Mouse (Mus musculus): ENCODE results near the gene Spns3. TPM values are rescaled to one million over a fixed set of nuclear protein-coding genes. Genes with fewer than 3 reads are reported as not detected.
"Not testable (repeated sequence)": the region's sequence is repeated elsewhere in the genome, so short reads cannot be mapped to it uniquely, and the experiment has no call there.

Spns3 gene
- polyA plus RNA-seq, 1 experiment = 0.15 TPM

DNA sequence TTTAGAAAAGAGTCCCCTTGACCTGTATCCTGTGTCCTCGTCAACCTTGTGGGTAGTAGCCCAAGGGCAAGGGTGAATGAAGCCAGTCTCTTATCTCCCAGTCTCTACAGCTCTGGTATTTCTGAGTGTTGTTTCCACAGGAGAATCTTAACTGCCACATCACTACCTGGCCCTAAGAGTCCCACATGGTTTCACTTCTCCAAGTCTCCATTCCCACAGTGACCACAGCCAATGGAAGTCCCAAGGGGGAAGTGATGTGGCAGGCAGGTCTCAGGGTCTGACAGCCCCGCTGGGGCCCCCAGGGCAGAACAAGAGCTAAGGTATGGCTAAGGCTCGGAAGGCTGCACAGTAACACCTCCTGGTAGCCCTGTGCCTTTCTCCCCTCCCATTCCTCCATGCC lies 3.1 kb downstream of the Spns3 start:
- no peaks in the 10 kb centered on the region for H3K27me3 ChIP-seq (ENCODE audit: control insufficient read depth, insufficient read depth, low read length, poor library complexity, severe bottlenecking)
- H3K4me3 ChIP-seq (ENCODE audit: low read depth, low read length) = no peak overlapping the region
- no peaks in the 10 kb centered on the region for H3K9me3 ChIP-seq (replicated peaks; ENCODE audit: control insufficient read depth, insufficient read depth, low read length, poor library complexity, severe bottlenecking)
- TF ChIP-seq POLR2A (IDR thresholded peaks at IDR 0.05; ENCODE audit: insufficient read depth, low read length) (no peak), EP300 (IDR thresholded peaks at IDR 0.05; ENCODE audit: insufficient read depth, low read depth, low read length) (no peak), CTCF (IDR thresholded peaks at IDR 0.05; ENCODE audit: low read depth, low read length) (no peak)
- no peaks in the 10 kb centered on the region for H3K4me1 ChIP-seq (ENCODE audit: control insufficient read depth, insufficient read depth, low read length)
- H3K27ac ChIP-seq (ENCODE audit: insufficient read depth, low read length) = no peak overlapping the region
- no peak overlapping the region for H3K9ac ChIP-seq (ENCODE audit: low read depth, poor library complexity, severe bottlenecking)
- no peaks in the 10 kb centered on the region for H3K36me3 ChIP-seq (ENCODE audit: control insufficient read depth, insufficient read depth, low read length, poor library complexity, severe bottlenecking)

DNA sequence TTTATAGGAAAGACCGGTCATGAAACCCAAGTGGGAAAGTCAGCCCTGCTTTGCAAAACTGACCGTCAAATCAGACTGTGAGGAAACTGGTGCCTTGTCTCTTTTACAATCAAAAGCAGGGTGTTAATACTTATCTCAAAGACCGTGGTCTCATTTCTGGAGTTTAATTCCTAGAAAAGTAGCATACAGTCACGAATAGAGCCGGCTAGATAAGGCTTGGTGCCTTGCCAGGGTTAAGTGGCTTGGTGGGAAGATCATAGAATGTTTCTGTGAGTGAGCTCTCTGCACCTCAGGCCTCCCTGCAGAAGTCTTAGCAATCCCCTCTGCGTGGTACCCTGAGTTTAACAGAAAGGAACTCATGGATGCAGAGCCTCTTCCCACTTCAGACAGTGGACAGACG lies 5.6 kb downstream of the Spns3 start:
- H3K27me3 ChIP-seq (ENCODE audit: control insufficient read depth, insufficient read depth, low read length, poor library complexity, severe bottlenecking) = no peaks in the 10 kb centered on the region
- no peak overlapping the region for H3K4me3 ChIP-seq (ENCODE audit: low read depth, low read length)
- H3K9me3 ChIP-seq (replicated peaks; ENCODE audit: control insufficient read depth, insufficient read depth, low read length, poor library complexity, severe bottlenecking) = no peaks in the 10 kb centered on the region
- no peak overlapping the region for H3K9ac ChIP-seq (ENCODE audit: low read depth, poor library complexity, severe bottlenecking)
- H3K4me1 ChIP-seq (ENCODE audit: control insufficient read depth, insufficient read depth, low read length) = no peaks in the 10 kb centered on the region
- H3K27ac ChIP-seq (ENCODE audit: insufficient read depth, low read length) = no peak overlapping the region
- no peaks in the 10 kb centered on the region for H3K36me3 ChIP-seq (ENCODE audit: control insufficient read depth, insufficient read depth, low read length, poor library complexity, severe bottlenecking)
- TF ChIP-seq CTCF (IDR thresholded peaks at IDR 0.05; ENCODE audit: low read depth, low read length) (no peak), EP300 (IDR thresholded peaks at IDR 0.05; ENCODE audit: insufficient read depth, low read depth, low read length) (no peak), POLR2A (IDR thresholded peaks at IDR 0.05; ENCODE audit: insufficient read depth, low read length) (no peak)

DNA sequence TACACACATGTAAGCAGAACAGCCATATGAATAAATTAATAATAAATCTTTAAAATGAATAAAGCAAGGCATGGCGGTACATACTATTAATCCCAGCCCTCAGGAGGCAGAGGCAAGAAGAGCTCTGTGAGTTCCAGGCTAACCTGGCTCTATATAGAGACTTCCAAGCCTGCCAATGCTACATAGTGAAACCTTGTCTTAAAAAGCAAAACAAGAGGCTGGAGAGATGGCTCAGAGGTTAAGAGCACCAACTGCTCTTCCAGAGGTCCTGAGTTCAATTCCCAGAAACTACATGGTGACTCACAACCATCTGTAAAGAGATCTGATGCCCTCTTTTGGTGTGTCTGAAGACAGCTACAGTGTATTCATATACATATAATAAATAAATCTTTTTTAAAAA lies 6.6 kb downstream of the Spns3 start:
- not testable (repeated sequence) for H3K4me3 ChIP-seq (ENCODE audit: low read depth, low read length); H3K36me3 ChIP-seq (ENCODE audit: control insufficient read depth, insufficient read depth, low read length, poor library complexity, severe bottlenecking); H3K27me3 ChIP-seq (ENCODE audit: control insufficient read depth, insufficient read depth, low read length, poor library complexity, severe bottlenecking); H3K27ac ChIP-seq (ENCODE audit: insufficient read depth, low read length); H3K9ac ChIP-seq (ENCODE audit: low read depth, poor library complexity, severe bottlenecking); H3K4me1 ChIP-seq (ENCODE audit: control insufficient read depth, insufficient read depth, low read length); H3K9me3 ChIP-seq (replicated peaks; ENCODE audit: control insufficient read depth, insufficient read depth, low read length, poor library complexity, severe bottlenecking)

DNA sequence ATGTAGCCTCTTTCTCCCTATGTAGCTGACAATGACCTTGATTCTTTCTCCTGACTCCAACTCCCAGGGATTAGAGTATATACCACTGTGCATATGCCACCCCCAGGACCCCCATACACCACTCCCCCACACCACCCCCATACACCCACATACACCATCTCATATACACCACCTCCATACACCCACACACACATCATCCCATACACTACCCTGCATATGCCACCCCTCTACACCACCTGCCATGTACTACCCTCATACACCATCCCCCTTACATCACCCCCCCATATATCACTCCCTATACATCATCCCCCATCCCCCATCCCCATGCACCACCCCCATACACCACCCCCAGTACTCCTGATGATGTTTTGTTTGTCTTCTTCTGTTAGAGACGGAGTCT lies 7.7 kb downstream of the Spns3 start:
- Histone ChIP-seq H3K27me3 (ENCODE audit: control insufficient read depth, insufficient read depth, low read length, poor library complexity, severe bottlenecking) (no peaks in the 10 kb centered on the region), H3K27ac (ENCODE audit: insufficient read depth, low read length) (no peak overlapping the region), H3K4me3 (ENCODE audit: low read depth, low read length) (no peak overlapping the region), H3K4me1 (ENCODE audit: control insufficient read depth, insufficient read depth, low read length) (peaks cover 3% of the 10 kb centered on the region), H3K36me3 (ENCODE audit: control insufficient read depth, insufficient read depth, low read length, poor library complexity, severe bottlenecking) (no peaks in the 10 kb centered on the region), H3K9ac (ENCODE audit: low read depth, poor library complexity, severe bottlenecking) (no peak overlapping the region), H3K9me3 (replicated peaks; ENCODE audit: control insufficient read depth, insufficient read depth, low read length, poor library complexity, severe bottlenecking) (no peaks in the 10 kb centered on the region)
- TF ChIP-seq POLR2A (IDR thresholded peaks at IDR 0.05; ENCODE audit: insufficient read depth, low read length) = no peak
- no peak for TF ChIP-seq CTCF (IDR thresholded peaks at IDR 0.05; ENCODE audit: low read depth, low read length)
- no peak for TF ChIP-seq EP300 (IDR thresholded peaks at IDR 0.05; ENCODE audit: insufficient read depth, low read depth, low read length)

DNA sequence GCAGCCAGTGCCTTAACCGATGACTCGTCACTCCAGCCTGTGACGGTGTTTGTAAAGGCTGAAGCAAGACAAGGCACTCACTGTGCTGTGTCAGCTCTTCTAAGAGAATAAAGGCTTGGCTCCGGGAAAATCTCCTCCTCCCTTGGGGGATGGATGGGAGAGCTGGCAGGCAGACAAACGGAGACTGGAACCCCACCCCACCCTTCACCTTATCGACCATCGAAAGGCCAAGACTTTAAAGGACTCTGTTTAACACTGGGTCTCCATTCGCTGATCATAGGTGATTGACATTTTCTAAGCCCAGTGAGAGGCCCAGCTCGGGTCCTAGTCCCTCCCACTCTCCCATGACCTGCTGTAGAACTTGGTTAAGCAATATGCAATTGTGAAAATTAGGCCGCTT lies 8.4 kb downstream of the Spns3 start:
- TF ChIP-seq EP300 (IDR thresholded peaks at IDR 0.05; ENCODE audit: insufficient read depth, low read depth, low read length) (no peak), POLR2A (IDR thresholded peaks at IDR 0.05; ENCODE audit: insufficient read depth, low read length) (no peak), CTCF (IDR thresholded peaks at IDR 0.05; ENCODE audit: low read depth, low read length) (no peak)
- Histone ChIP-seq H3K9ac (ENCODE audit: low read depth, poor library complexity, severe bottlenecking) (no peak overlapping the region), H3K36me3 (ENCODE audit: control insufficient read depth, insufficient read depth, low read length, poor library complexity, severe bottlenecking) (no peaks in the 10 kb centered on the region), H3K4me1 (ENCODE audit: control insufficient read depth, insufficient read depth, low read length) (peaks cover 3% of the 10 kb centered on the region), H3K9me3 (replicated peaks; ENCODE audit: control insufficient read depth, insufficient read depth, low read length, poor library complexity, severe bottlenecking) (no peaks in the 10 kb centered on the region), H3K27ac (ENCODE audit: insufficient read depth, low read length) (no peak overlapping the region), H3K4me3 (ENCODE audit: low read depth, low read length) (no peak overlapping the region), H3K27me3 (ENCODE audit: control insufficient read depth, insufficient read depth, low read length, poor library complexity, severe bottlenecking) (no peaks in the 10 kb centered on the region)

DNA sequence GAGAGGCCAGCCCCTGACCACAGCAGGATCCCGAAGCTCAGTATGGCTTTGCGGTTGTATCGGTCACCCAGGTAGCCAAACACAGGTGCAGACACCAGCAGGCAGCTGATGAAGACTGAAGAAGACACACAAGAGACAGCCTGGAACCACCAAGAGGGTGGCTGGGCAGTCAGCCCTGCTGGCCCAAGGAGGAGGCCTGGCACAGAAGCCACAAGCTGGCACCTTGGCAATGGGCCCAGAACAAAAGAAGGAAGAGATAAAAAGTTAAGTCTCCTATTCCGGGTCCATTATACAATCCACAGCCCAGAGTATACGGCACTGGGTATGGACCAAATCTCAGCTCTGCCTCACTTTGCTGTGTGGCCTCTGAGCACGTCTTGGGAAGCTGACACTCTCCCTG lies 9.9 kb downstream of the Spns3 start:
- Histone ChIP-seq H3K27me3 (ENCODE audit: control insufficient read depth, insufficient read depth, low read length, poor library complexity, severe bottlenecking) (no peaks in the 10 kb centered on the region), H3K27ac (ENCODE audit: insufficient read depth, low read length) (no peak overlapping the region), H3K4me1 (ENCODE audit: control insufficient read depth, insufficient read depth, low read length) (peaks cover 3% of the 10 kb centered on the region), H3K4me3 (ENCODE audit: low read depth, low read length) (no peak overlapping the region), H3K9me3 (replicated peaks; ENCODE audit: control insufficient read depth, insufficient read depth, low read length, poor library complexity, severe bottlenecking) (no peaks in the 10 kb centered on the region), H3K36me3 (ENCODE audit: control insufficient read depth, insufficient read depth, low read length, poor library complexity, severe bottlenecking) (no peaks in the 10 kb centered on the region), H3K9ac (ENCODE audit: low read depth, poor library complexity, severe bottlenecking) (no peak overlapping the region)
- TF ChIP-seq EP300 (IDR thresholded peaks at IDR 0.05; ENCODE audit: insufficient read depth, low read depth, low read length) (no peak), POLR2A (IDR thresholded peaks at IDR 0.05; ENCODE audit: insufficient read depth, low read length) (no peak), CTCF (IDR thresholded peaks at IDR 0.05; ENCODE audit: low read depth, low read length) (no peak)

Data from ES-Bruce4 (cell line).